Mouse (Mus musculus): ENCODE measurements at regions not wholly inside any gene's neighbourhood (a gene's known extent, or its start where the extent isn't known, plus 50 kb on each side); places are given as distances from the start of the nearest gene placed in this dataset.

GRCm38 (mm10) chr12:98078351-98078750 is 180.9 kb downstream of the Galc start:
- TF ChIP-seq CTCF (IDR thresholded peaks at IDR 0.05; ENCODE audit: insufficient read depth, low read length) (no peak), POLR2A (IDR thresholded peaks at IDR 0.05; ENCODE audit: borderline replicate concordance, extremely low read depth, low read depth, low read length) (no peak)

All from lung, adult 2 months (tissue).